Mouse (Mus musculus): ENCODE data around the gene Bcl7c.

GRCm38 (mm10) chr7:127671880-127672774, 36.6 kb downstream of the Bcl7c start:
- TF ChIP-seq CTCF (IDR thresholded peaks at IDR 0.05; ENCODE audit: control insufficient read depth, insufficient read depth, insufficient read length): no peak
- no peak for TF ChIP-seq USF1 (IDR thresholded peaks at IDR 0.05; ENCODE audit: low read depth)
- no peak for TF ChIP-seq MYOG (IDR thresholded peaks at IDR 0.05; ENCODE audit: control insufficient read depth, extremely low read depth, insufficient read length)
- TF ChIP-seq MYOD1 (IDR thresholded peaks at IDR 0.05; ENCODE audit: control insufficient read depth, insufficient read length, low read depth): no peak

Measured in C2C12 (cell line).